Mouse (Mus musculus): ENCODE data around the gene Naa60. TPM values are rescaled to one million over a fixed set of nuclear protein-coding genes. Genes with fewer than 3 reads are reported as not detected.
A peak's percentile ranks its signal among the peaks of the same experiment; 100 is the strongest.

The Naa60 gene
- 66.0 and 72.4 TPM in 2 replicates for polyA plus RNA-seq (2015; fragmentation: Nextera tagmentation; extraction: Ambion mirVana)

DNA sequence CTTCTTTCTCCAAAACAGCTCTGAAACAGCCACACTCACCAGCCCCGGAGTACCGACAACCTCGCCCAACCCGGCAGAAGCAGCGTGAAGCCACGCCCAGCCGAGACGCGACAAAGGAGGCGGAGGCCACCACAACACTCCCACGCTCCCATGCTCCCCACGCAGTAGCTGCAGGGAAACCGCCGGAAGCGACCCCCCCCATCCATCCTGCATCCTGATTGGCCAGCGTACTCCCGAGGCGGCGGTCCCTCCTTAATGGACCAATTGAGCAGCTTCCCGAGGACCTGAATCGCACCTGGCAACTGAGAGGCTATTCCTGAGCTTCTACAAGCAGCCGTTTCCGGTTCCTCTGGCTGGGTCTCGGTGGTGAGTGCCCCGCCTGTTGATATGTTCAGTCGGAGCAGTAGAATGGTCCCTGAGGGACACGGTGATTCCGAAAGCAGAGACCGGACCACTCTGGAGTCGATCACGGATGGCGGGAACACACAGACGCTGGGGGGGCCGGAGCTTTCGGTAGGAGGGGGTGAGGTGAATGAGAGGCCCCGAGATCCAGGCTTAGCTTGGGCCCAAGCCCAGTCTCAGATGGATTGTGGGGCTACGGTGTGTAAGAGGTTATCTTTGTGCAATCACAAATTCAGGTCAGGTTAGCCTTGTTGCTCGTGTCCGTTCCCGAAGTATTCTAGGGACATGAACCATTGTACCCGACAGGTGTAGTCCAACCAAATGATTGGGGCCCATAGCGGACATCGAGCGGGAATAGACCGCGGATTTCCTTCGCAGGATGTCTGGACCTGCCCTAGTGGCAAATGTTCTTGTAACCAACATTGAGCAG is at the start of gene Naa60:
Naa60 (plus strand) TSS at position 160 of the 832 bp plus-strand sequence.
- 3% methylated on average over 47 of the region's 47 CpGs for WGBS

DNA sequence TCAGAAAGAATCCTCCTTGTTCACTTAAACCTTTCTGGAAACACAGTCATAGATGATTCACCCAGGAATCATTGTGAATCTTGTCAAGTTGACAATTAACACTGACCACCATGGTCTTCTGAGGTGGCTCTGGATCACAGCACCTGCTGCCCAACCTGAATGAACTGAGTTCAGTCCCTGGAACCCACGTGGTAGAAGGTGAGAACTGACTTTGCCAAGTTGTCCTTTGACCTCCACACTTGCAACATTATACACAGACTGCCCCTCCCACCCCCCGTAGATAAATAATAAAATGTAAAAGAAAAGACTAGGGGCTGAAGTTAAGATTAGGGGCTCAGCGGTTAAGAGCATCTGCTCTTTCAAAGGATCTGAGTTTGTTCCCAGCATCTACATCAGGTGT is 44.2 kb upstream of the Naa60 start:
- ATAC-seq = no peak

More for the DNA sequence above, at the start of gene Naa60:
- H3K27ac ChIP-seq = peak within 1 kb of the TSS; percentile 63
- H3K4me1 ChIP-seq = peaks cover 14% of the 10 kb centered on the region
- H3K27me3 ChIP-seq = no peaks in the 10 kb centered on the region
- peak within 1 kb of the TSS; percentile 78 for H3K9ac ChIP-seq
- H3K9me3 ChIP-seq (replicated peaks) = no peaks in the 10 kb centered on the region
- H3K4me2 ChIP-seq = peak within 1 kb of the TSS; percentile 92
- peaks cover 27% of the 10 kb centered on the region for H3K36me3 ChIP-seq (ENCODE audit: poor library complexity, severe bottlenecking)
- peak within 1 kb of the TSS; percentile 62 for H3K4me3 ChIP-seq
- ATAC-seq = peak; percentile 99

DNA sequence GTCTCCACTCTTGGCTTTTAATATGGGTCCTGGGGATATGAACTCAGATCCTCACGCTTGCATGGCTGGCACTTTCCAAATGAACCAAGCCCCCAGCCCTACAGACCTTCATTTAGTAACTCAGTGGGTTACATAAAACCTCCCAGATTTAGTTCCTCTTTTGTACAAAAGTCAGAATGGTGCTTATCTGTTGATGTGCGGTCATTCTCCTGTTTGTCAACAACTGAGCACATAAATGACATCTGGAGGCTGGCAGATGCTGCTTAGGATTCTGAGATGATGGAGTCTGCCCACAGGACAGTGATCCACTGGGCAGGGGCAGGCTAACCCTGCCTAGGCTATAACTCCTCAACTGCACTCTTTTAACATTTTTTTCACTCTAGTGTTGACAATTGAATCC is 42.4 kb upstream of the Naa60 start:
- WGBS = 92% methylated on average over 2 of the region's 2 CpGs

More for the DNA sequence above, 44.2 kb upstream of the Naa60 start:
- Histone ChIP-seq H3K9ac (no peak overlapping the region), H3K9me3 (replicated peaks) (no peaks in the 10 kb centered on the region), H3K4me2 (no peak overlapping the region), H3K4me3 (no peak overlapping the region), H3K27me3 (no peaks in the 10 kb centered on the region), H3K36me3 (ENCODE audit: poor library complexity, severe bottlenecking) (no peaks in the 10 kb centered on the region), H3K27ac (no peak overlapping the region), H3K4me1 (no peaks in the 10 kb centered on the region)
- WGBS = 61% methylated on average over 3 of the region's 3 CpGs

DNA sequence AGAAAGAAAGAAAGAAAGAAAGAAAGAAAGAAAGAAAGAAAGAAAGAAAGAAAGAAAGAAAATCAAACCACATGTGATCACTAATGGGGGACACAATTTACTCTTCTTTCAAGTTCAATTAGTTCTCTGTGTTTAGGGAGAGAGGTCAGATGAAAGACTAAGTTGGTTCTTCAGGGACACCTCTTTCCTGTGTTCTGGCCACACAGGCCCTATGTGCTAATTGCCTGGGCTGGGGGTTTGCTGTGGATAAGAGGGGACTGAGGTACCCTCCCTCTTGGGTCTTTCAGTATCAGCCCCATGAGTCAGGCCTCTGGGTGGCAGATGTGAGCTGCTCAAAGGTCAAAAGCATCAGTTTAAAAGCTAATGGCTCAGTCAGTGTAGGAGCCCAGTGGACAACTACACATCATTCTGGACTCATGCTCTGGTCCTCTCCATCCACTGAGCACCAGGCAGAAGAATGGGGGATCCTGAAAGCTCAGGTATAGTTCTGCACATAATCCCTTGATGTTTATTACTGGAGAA is 41.5 kb upstream of the Naa60 start, which contains the start of gene Olfr15:
Olfr15 (plus strand) TSS at position 291 of the 522 bp plus-strand sequence.
- Histone ChIP-seq H3K36me3 (ENCODE audit: poor library complexity, severe bottlenecking) (no peaks in the 10 kb centered on the region), H3K9me3 (replicated peaks) (no peaks in the 10 kb centered on the region), H3K4me2 (no peak within 1 kb of the TSS), H3K4me1 (no peaks in the 10 kb centered on the region), H3K27me3 (no peaks in the 10 kb centered on the region), H3K9ac (no peak within 1 kb of the TSS), H3K4me3 (no peak within 1 kb of the TSS), H3K27ac (no peak within 1 kb of the TSS)
- no peak for ATAC-seq

More for the DNA sequence above, 42.4 kb upstream of the Naa60 start:
- Histone ChIP-seq H3K4me1 (no peaks in the 10 kb centered on the region), H3K4me3 (no peak overlapping the region), H3K27me3 (no peaks in the 10 kb centered on the region), H3K27ac (no peak overlapping the region), H3K36me3 (ENCODE audit: poor library complexity, severe bottlenecking) (no peaks in the 10 kb centered on the region), H3K4me2 (no peak overlapping the region), H3K9ac (no peak overlapping the region), H3K9me3 (replicated peaks) (no peaks in the 10 kb centered on the region)
- no peak for ATAC-seq

DNA sequence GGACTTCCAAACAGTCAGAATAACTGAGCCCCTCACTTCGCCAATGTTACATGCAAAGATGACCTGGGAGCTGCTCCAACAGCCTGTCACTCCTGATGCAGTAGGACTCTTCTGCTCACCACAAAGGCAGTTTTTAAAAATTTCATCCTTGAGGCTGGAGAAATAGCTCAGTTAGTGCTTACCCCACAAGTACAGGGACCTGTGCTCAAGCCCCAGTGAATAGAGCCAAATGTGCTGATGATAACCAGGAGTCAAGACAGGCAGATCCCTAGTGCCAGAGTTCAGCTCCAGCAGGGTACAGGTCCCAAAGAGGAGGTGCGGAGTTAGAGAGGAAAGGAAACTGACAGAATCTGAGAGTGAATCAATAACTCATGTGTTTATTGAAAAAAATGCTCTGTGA is 36.7 kb upstream of the Naa60 start:
- ATAC-seq = no peak
- Histone ChIP-seq H3K36me3 (ENCODE audit: poor library complexity, severe bottlenecking) (no peaks in the 10 kb centered on the region), H3K27ac (no peak overlapping the region), H3K4me1 (no peaks in the 10 kb centered on the region), H3K9me3 (replicated peaks) (no peaks in the 10 kb centered on the region), H3K4me2 (no peak overlapping the region), H3K27me3 (no peaks in the 10 kb centered on the region), H3K4me3 (no peak overlapping the region), H3K9ac (no peak overlapping the region)
- 87% methylated on average over 2 of the region's 2 CpGs for WGBS

DNA sequence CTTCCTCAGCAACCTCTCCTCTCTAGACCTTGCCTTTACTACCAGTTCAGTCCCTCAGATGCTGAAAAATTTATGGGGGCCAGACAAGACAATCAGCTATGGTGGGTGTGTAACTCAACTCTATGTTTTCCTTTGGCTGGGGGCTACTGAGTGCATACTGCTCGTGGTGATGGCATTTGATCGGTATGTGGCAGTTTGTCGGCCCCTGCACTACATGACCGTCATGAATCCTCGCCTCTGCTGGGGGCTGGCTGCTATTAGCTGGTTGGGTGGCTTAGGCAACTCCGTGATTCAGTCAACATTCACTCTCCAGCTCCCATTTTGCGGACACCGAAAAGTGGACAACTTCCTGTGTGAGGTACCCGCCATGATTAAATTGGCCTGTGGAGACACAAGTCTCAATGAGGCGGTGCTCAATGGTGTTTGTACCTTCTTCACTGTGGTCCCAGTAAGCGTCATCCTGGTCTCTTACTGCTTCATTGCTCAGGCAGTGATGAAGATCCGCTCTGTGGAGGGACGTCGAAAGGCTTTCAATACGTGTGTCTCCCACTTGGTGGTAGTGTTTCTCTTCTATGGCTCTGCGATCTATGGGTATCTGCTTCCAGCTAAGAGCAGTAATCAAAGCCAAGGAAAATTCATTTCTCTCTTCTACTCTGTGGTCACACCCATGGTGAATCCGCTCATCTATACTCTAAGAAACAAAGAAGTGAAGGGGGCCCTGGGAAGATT is 32.9 kb upstream of the Naa60 start:
- Histone ChIP-seq H3K36me3 (ENCODE audit: poor library complexity, severe bottlenecking) (no peaks in the 10 kb centered on the region), H3K4me3 (no peak overlapping the region), H3K27ac (no peak overlapping the region), H3K27me3 (no peaks in the 10 kb centered on the region), H3K9me3 (replicated peaks) (no peaks in the 10 kb centered on the region), H3K4me1 (no peaks in the 10 kb centered on the region), H3K9ac (no peak overlapping the region), H3K4me2 (no peak overlapping the region)
- no peak for ATAC-seq
- 73% methylated on average over 17 of the region's 17 CpGs for WGBS

DNA sequence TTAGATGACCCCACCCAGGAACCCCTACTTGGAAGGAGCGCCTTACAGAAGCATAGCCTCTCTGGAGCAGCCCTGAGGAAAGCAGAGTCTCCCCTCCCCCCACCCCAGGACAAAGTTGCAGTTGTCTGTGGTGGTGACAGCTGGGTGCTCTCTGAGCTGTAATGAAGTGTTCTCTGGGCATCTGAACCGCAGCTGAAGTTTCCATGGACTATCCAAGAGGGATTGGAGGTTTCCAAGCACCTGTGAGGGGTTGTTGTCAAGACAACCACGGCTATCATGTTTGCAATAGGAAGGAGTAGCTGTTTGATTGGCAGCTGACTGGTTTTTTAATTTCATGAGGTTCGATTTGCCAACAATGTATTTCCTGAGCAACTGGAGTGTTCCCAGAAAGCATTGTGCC is 29.2 kb upstream of the Naa60 start:
- ATAC-seq = no peak
- no peak overlapping the region for H3K27ac ChIP-seq
- no peaks in the 10 kb centered on the region for H3K9me3 ChIP-seq (replicated peaks)
- H3K27me3 ChIP-seq = no peaks in the 10 kb centered on the region
- H3K36me3 ChIP-seq (ENCODE audit: poor library complexity, severe bottlenecking) = no peaks in the 10 kb centered on the region
- H3K4me3 ChIP-seq = no peak overlapping the region
- WGBS = 35% methylated on average over 4 of the region's 4 CpGs
- H3K4me1 ChIP-seq = peaks cover 7% of the 10 kb centered on the region; the same call in 1 of the 2 replicates
- H3K9ac ChIP-seq = no peak overlapping the region
- H3K4me2 ChIP-seq = no peak overlapping the region

DNA sequence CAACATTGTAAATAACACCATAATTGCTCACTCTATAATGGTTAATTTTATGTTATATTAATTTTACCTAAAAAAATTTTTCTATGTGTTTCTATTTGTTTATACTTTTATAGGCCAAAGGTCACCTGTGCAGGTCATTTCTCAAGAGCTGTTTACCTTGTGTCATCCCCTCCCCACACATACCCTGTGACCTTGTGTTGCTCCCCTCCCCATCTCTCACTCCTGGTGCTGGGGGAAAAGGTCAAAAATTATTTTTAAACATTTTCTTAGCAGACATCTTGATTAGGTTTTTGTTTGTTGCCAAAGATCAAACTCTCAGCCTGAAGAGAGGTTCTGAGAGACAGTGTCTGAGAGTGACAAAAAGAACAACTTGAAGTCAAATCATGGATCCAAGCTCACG is 28.4 kb upstream of the Naa60 start:
- Histone ChIP-seq H3K27ac (no peak overlapping the region), H3K4me2 (no peak overlapping the region), H3K4me3 (no peak overlapping the region), H3K4me1 (peaks cover 10% of the 10 kb centered on the region; the same call in 1 of the 2 replicates), H3K9ac (no peak overlapping the region), H3K27me3 (no peaks in the 10 kb centered on the region), H3K36me3 (ENCODE audit: poor library complexity, severe bottlenecking) (no peaks in the 10 kb centered on the region), H3K9me3 (replicated peaks) (no peaks in the 10 kb centered on the region)
- ATAC-seq = no peak
- WGBS = 72% methylated on average over 1 of the region's 1 CpGs

DNA sequence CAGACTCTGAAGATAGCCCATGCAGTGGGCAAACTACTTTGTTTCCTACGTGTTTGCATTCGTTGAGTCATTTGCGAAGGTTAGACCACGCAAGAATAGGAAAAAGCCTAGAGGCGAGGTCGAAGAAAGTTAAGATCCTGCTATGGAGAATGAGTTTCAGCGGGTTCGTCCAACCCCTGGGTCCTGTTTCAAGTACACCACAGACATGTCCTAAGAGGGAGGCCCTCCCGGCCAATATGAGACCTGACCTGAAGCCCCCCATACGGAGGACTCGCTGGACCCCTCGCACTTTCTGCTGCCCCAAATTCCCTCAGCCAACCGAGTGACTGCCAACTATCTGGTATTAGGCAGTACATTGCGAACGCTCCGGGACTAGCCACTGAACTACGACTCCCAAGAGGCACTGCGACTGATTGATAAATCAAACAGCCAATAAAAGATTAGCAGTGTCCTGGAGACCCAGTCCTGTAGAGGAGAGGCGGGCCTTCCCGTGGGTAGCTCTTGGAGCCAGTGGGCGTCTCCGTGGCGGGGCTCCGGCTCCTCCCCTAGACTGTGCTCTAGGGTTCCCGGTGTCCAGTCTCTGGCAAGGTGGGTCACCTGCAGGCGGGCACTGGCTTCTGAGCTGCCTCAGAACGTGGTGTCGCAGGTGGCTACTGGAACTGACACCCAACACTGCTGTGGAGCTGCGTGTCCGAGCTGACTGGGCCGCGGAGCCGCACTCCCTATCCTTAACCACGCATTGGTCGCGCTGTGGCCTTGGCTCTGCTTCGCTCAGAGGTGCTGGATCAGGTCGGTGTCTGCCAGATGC is 25.3 kb upstream of the Naa60 start, which contains the start of gene Zfp174:
Zfp174 (plus strand) TSS at position 558 of the 808 bp plus-strand sequence.
- 3% methylated on average over 36 of the region's 38 CpGs for WGBS
- Histone ChIP-seq H3K36me3 (ENCODE audit: poor library complexity, severe bottlenecking) (no peaks in the 10 kb centered on the region), H3K27ac (no peak within 1 kb of the TSS), H3K9ac (peak within 1 kb of the TSS; percentile 75), H3K27me3 (no peaks in the 10 kb centered on the region), H3K4me3 (peak within 1 kb of the TSS; percentile 70), H3K4me1 (peaks cover 10% of the 10 kb centered on the region; the same call in 1 of the 2 replicates), H3K9me3 (replicated peaks) (no peaks in the 10 kb centered on the region), H3K4me2 (peak within 1 kb of the TSS; percentile 70)
- ATAC-seq = peak; percentile 99

DNA sequence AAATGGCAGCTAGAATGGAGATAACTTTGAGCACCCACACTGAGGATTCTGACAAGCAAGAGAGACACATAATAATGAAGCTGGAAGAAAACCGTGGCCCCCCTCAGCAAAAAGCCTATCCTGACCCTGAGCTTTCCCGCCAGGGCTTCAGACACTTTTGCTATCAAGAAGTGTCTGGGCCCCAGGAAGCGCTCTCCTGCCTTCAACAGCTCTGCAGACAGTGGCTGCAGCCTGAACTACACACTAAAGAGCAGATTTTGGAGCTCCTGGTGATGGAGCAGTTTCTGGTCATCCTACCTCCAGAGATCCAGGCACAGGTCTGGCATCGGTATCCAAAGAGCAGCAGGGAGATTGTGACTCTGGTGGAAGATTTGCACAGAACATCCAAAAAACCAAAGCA is 24.3 kb upstream of the Naa60 start:
- Histone ChIP-seq H3K9ac (peak overlapping the region; percentile 75), H3K4me3 (peak overlapping the region; percentile 70), H3K27ac (no peak overlapping the region), H3K9me3 (replicated peaks) (no peaks in the 10 kb centered on the region), H3K36me3 (ENCODE audit: poor library complexity, severe bottlenecking) (no peaks in the 10 kb centered on the region), H3K27me3 (no peaks in the 10 kb centered on the region), H3K4me1 (peaks cover 10% of the 10 kb centered on the region; the same call in 1 of the 2 replicates), H3K4me2 (peak overlapping the region; percentile 70)
- no peak for ATAC-seq
- WGBS = 63% methylated on average over 4 of the region's 4 CpGs

DNA sequence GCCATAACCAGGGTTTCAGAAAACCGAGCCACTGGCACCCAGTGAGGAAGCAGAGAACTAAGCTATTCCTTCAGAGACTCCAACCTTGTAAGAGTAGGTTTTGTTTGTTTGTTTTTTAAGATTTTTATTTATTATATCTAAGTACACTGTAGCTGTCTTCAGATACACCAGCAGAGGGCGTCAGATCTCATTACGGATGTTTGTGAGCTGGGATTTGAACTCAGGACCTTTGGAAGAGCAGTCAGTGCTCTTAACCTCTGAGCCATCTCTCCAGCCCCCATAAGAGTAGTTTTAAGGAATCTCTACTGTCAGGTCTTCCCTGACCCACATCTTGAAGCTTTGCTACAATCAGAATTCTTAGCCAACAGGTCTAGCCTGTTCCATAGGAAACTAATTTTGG is 23.8 kb upstream of the Naa60 start:
- no peak overlapping the region for H3K9ac ChIP-seq
- H3K27me3 ChIP-seq = no peaks in the 10 kb centered on the region
- H3K4me3 ChIP-seq = no peak overlapping the region
- H3K4me1 ChIP-seq = peaks cover 10% of the 10 kb centered on the region; the same call in 1 of the 2 replicates
- no peaks in the 10 kb centered on the region for H3K9me3 ChIP-seq (replicated peaks)
- ATAC-seq = no peak
- 76% methylated on average over 3 of the region's 3 CpGs for WGBS
- no peak overlapping the region for H3K27ac ChIP-seq
- no peaks in the 10 kb centered on the region for H3K36me3 ChIP-seq (ENCODE audit: poor library complexity, severe bottlenecking)
- H3K4me2 ChIP-seq = peak overlapping the region; percentile 70; the same call in 1 of the 2 replicates
